Mouse (Mus musculus) activated CD4-positive, CD25-positive, alpha-beta regulatory T cell (primary cell): ENCODE results near the gene Hnrnph1. TPM values are rescaled to one million over a fixed set of nuclear protein-coding genes. Genes with fewer than 3 reads are reported as not detected.

Experiments
- polyA plus RNA-seq, 2 experiments: library from polyadenylated mRNA; unstranded; fragments of 100-300 nt; shearing (Covaris generic); gene quantifications; one replicate each; pipeline ENCODE4 v1.2.1; 2017

The Hnrnph1 gene
- polyA plus RNA-seq, result 100 to 1,000 TPM; 174 to 202 TPM

DNA sequence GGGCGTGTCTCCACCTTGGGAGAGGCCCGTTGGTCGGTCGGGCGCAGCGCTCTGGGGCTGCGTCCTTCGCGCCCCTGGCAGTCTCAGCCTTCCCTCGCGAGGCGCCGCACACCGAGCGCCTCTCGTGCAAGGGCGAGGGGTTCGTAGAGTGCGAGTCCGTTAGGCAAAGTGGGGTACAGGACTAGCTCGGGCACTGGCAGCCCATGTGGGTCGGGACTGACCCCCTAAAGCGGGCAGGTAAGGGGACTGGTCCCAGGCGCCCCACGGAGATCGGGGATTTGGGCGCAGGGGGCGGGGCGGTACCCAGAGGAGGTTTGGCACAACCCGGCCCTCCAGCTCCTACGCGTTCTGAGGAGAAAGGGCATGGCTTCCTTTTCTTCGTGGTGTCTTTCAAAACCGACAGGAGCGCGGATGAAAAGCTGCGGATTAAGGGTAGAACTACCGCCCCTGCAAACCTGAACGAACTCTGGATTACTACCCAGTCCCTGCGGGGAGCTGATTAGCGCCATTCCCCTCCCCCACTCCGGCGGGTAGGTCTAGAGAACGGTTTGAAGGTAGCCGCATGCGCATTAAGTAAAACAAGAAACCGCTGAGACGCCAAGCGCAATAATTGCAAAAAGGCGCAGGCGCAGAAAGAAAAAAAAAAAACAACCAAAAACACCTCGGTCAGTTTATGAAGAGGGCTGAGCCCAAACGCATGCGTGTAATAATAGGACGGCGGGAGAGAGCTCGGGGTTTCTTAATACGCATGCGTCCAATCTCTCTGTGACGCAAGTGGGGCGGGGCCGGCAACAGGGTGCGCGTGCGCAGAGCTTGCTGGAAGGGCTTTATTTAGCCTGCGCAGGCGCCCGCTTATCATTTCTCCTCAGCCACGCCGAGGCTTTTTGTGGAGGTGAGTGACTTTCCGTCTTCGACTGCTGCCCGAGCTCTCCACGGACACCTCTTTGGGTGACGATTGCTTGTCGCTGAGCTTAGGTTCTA is at the start of gene Hnrnph1:
Hnrnph1 (plus strand) TSS at position 80 of the 981 bp plus-strand sequence.

DNA sequence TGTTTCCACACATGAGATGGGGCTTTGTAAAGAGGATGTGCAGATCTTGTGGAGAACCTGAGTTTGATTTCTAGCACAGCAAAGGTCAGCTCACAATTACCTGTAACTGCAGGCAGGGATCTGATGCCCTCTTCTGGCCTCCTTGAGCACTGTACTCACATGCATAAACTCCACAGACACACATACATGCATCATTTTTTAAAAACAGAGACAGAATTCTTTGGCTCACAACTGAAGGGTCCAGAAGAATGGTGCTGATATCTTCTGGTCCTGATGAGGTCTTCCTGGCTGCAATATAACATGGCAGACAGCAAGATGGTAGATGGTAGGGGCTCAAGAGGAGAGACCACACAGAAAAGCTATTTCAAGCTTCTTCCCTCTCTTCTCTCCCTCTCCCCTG is 22.6 kb upstream of the Hnrnph1 start, which contains the start of gene Cby3:
Cby3 (plus strand) TSS at position 301 of the 400 bp plus-strand sequence.

DNA sequence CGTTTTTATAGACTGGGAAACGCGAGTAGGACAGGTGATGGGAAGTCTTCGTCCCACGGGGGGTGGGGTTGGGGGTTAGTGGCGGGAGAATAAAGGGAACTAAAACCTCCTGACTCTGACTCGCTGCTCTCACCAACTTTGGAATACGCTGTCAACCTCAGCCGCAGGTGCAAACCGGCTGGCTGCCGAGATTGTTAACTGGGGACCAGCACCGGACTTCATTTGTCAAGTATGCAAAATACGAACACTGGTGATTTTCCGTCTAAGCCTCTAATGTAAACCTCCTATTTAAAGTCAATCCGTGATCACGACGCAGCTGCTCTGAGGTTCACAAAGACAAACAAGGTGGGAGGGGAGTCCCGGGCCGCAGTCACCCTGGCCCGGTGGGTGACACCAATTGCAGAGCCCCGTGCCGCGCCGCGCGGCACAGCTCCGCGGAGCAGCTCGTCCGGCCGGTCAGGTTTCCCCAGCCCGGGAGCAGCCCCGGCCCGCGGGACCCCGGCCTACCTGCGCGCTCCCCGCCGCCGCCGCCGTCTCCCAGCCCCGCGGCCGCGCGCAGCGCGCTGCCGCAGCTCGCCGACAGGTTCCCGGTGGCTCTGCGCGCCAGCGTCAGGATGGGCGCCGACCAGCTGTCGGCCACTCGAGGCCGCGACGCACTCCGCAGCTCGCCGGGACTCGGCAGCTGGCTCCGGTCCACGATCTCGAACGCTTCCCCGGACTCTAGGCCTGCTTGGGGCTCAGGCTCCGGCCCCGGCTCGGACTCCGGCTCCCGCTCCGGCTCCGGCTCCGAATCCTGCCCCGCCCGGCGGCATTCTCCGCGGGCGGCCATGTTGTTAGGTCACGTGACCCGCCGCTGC is 53.7 kb downstream of the Hnrnph1 start, which contains the start of gene Rufy1:
Rufy1 (minus strand) TSS at position 849 of the 857 bp plus-strand sequence.

Other genes with a start within 250 kb of the Hnrnph1 start
- gene Tbc1d9b, start 245.6 kb upstream of the Hnrnph1 start, polyA plus RNA-seq, result 10 to 100 TPM; 45.0 to 64.2 TPM
- gene Mrnip, start 202.5 kb upstream of the Hnrnph1 start, polyA plus RNA-seq, result 1 to 10 TPM; 3.5 to 9.0 TPM
- 100 to 1,000 TPM; 248 to 377 TPM for gene Sqstm1, start 166.2 kb upstream of the Hnrnph1 start, polyA plus RNA-seq
- 10 to 100 TPM; 21.2 to 25.3 TPM for gene Mgat4b, start 166.1 kb upstream of the Hnrnph1 start, polyA plus RNA-seq
- gene Ltc4s, start 138.4 kb upstream of the Hnrnph1 start, polyA plus RNA-seq, result 1 to 10 TPM in 1 of 2 experiments, under 1 TPM in 1; 0.88 to 1.8 TPM
- gene Maml1, start 84.7 kb upstream of the Hnrnph1 start, polyA plus RNA-seq, result 1 to 10 TPM; 3.9 to 5.0 TPM
- 100 to 1,000 TPM; 178 to 220 TPM for gene Canx, start 51.3 kb upstream of the Hnrnph1 start, polyA plus RNA-seq
- not detected for gene Cby3, start 22.5 kb upstream of the Hnrnph1 start, polyA plus RNA-seq
- gene Rufy1, start 54.1 kb downstream of the Hnrnph1 start, polyA plus RNA-seq, result 10 to 100 TPM; 31.7 to 38.3 TPM
- under 1 TPM in 1 of 2 experiments, not detected in 1; 0.28 TPM for gene Adamts2, start 225.1 kb downstream of the Hnrnph1 start, polyA plus RNA-seq